Mouse (Mus musculus) kidney, postnatal 4 days (tissue): ENCODE measurements around the gene Slc9a5.

Experiments
- DNase-seq, 2 experiments: peaks; one replicate each; pipeline ENCODE4 v3.0.0; 2021; ENCODE audit warnings: mixed read lengths in 2 of 2

Gene Slc9a5

GRCm38 (mm10) chr8:105355179-105356024 lies 6.8 kb downstream of the Slc9a5 start:
- peak; percentile 53 to 70 for DNase-seq

GRCm38 (mm10) chr8:105356681-105357080 lies 8.0 kb downstream of the Slc9a5 start:
- DNase-seq = no peak

- peak in 1 of 2 experiments; percentile 59 for DNase-seq
Observed at GRCm38 (mm10) chr8:105359208-105359607, 10.6 kb downstream of the Slc9a5 start.

GRCm38 (mm10) chr8:105359646-105360045 lies 11.0 kb downstream of the Slc9a5 start:
- DNase-seq = peak in 1 of 2 experiments; percentile 57

- DNase-seq = peak; percentile 82 to 87
Observed at GRCm38 (mm10) chr8:105361751-105362702, 13.4 kb downstream of the Slc9a5 start.

- peak in 1 of 2 experiments; percentile 57 for DNase-seq
Observed at GRCm38 (mm10) chr8:105367107-105367506, 18.5 kb downstream of the Slc9a5 start.

GRCm38 (mm10) chr8:105372473-105372872 lies 23.8 kb downstream of the Slc9a5 start:
- no peak for DNase-seq

- no peak for DNase-seq
Observed at GRCm38 (mm10) chr8:105373032-105373431, 24.4 kb downstream of the Slc9a5 start, which contains the start of gene Plekhg4. Gene Plekhg4, plus strand, starts transcription at chr8:105373274.

GRCm38 (mm10) chr8:105374513-105374966 lies 25.9 kb downstream of the Slc9a5 start:
- DNase-seq = peak; percentile 62 to 67

- peak; percentile 84 to 89 for DNase-seq
Observed at GRCm38 (mm10) chr8:105378673-105379072, 30.0 kb downstream of the Slc9a5 start.

- DNase-seq = no peak
Observed at GRCm38 (mm10) chr8:105380308-105380707, 31.7 kb downstream of the Slc9a5 start.

GRCm38 (mm10) chr8:105384070-105384469 lies 35.4 kb downstream of the Slc9a5 start:
- DNase-seq = no peak

- DNase-seq = peak; percentile 43 to 60
Observed at GRCm38 (mm10) chr8:105387151-105387550, 38.5 kb downstream of the Slc9a5 start.

- DNase-seq = no peak
Observed at GRCm38 (mm10) chr8:105389096-105389495, 40.5 kb downstream of the Slc9a5 start.

GRCm38 (mm10) chr8:105393089-105393787 lies 44.6 kb downstream of the Slc9a5 start:
- DNase-seq = no peak

- DNase-seq = no peak
Observed at GRCm38 (mm10) chr8:105393915-105394314, 45.3 kb downstream of the Slc9a5 start.

- peak; percentile 58 to 74 for DNase-seq
Observed at GRCm38 (mm10) chr8:105397747-105398146, 49.1 kb downstream of the Slc9a5 start.

- no peak for DNase-seq
Observed at GRCm38 (mm10) chr8:105400016-105400415, 51.4 kb downstream of the Slc9a5 start.

GRCm38 (mm10) chr8:105403467-105403866 lies 54.8 kb downstream of the Slc9a5 start:
- no peak for DNase-seq

GRCm38 (mm10) chr8:105404496-105404895 lies 55.9 kb downstream of the Slc9a5 start:
- no peak for DNase-seq

- peak; percentile 26 to 46 for DNase-seq
Observed at GRCm38 (mm10) chr8:105406416-105406815, 57.8 kb downstream of the Slc9a5 start.

- no peak for DNase-seq
Observed at GRCm38 (mm10) chr8:105408331-105408730, 59.7 kb downstream of the Slc9a5 start.
